Mouse (Mus musculus) adrenal gland, postnatal 14 days (tissue): ENCODE data around the gene Ilf2. TPM values are rescaled to one million over a fixed set of nuclear protein-coding genes. Genes with fewer than 3 reads are reported as not detected.

Experiments used
- DNase-seq: peaks from one replicate; pipeline ENCODE4 v3.0.0; 2021; ENCODE audit warnings: mixed read lengths
- total RNA-seq: library from RNA; stranded (reverse); gene quantifications from 2 replicates; pipeline ENCODE4 v1.2.3, GENCODE M21; 2021

The Ilf2 gene
- total RNA-seq, 1 experiment from 2014 or later = 54.7 TPM

GRCm38 (mm10) chr3:90508950-90509746 lies 33.2 kb downstream of the Ilf2 start, which contains the start of gene Chtop:
Chtop (minus strand) TSS chr3:90509498.
- DNase-seq = peak; percentile 100

GRCm38 (mm10) chr3:90509747-90510123 lies 33.8 kb downstream of the Ilf2 start:
- DNase-seq = no peak

GRCm38 (mm10) chr3:90512276-90512675 lies 36.4 kb downstream of the Ilf2 start:
- DNase-seq = no peak

GRCm38 (mm10) chr3:90512948-90513642 lies 37.2 kb downstream of the Ilf2 start:
- DNase-seq = no peak

GRCm38 (mm10) chr3:90513796-90514590 lies 38.1 kb downstream of the Ilf2 start, which contains the start of the genes S100a1 and S100a13:
S100a1 (minus strand) TSS chr3:90514392.
S100a13 (plus strand) TSS chr3:90514435.
- DNase-seq = peak; percentile 88

- DNase-seq = peak; percentile 84
These were observed 38.8 kb downstream of the Ilf2 start for GRCm38 (mm10) chr3:90514691-90515090.

GRCm38 (mm10) chr3:90515242-90515641 lies 39.3 kb downstream of the Ilf2 start:
- peak; percentile 62 for DNase-seq

- no peak for DNase-seq
These were observed 39.9 kb downstream of the Ilf2 start for GRCm38 (mm10) chr3:90515789-90516188.

GRCm38 (mm10) chr3:90517711-90518110 lies 41.8 kb downstream of the Ilf2 start:
- no peak for DNase-seq

- peak; percentile 65 for DNase-seq
These were observed 49.5 kb downstream of the Ilf2 start for GRCm38 (mm10) chr3:90525421-90525820.

GRCm38 (mm10) chr3:90526076-90526475 lies 50.1 kb downstream of the Ilf2 start:
- DNase-seq = no peak

GRCm38 (mm10) chr3:90526580-90526979 lies 50.7 kb downstream of the Ilf2 start, which contains the start of gene S100a14:
S100a14 (plus strand) TSS chr3:90526856.
- DNase-seq = no peak

GRCm38 (mm10) chr3:90527291-90527873 lies 51.5 kb downstream of the Ilf2 start:
- DNase-seq = no peak

GRCm38 (mm10) chr3:90531713-90532112 lies 55.8 kb downstream of the Ilf2 start:
- DNase-seq = no peak

GRCm38 (mm10) chr3:90535446-90535845 lies 59.5 kb downstream of the Ilf2 start:
- DNase-seq = no peak

GRCm38 (mm10) chr3:90537141-90537904 lies 61.4 kb downstream of the Ilf2 start, which contains the start of gene S100a16:
S100a16 (plus strand) TSS chr3:90537254.
- peak; percentile 89 for DNase-seq

- no peak for DNase-seq
These were observed 62.0 kb downstream of the Ilf2 start for GRCm38 (mm10) chr3:90537905-90538296.
